Mouse (Mus musculus): ENCODE results near the gene Aaed1.

GRCm38 (mm10) chr13:64248161-64248774 lies 64.2 kb downstream of the Aaed1 start:
- TF ChIP-seq CTCF (IDR thresholded peaks at IDR 0.05; ENCODE audit: low read depth, low read length) (no peak), POLR2AphosphoS5 (IDR thresholded peaks at IDR 0.05; ENCODE audit: insufficient replicate concordance, low read depth, low read length) (no peak)

All from G1E (cell line).